Mouse (Mus musculus) gastrocnemius, postnatal 36 days (tissue): ENCODE results near the gene Pdlim4. TPM values are rescaled to one million over a fixed set of nuclear protein-coding genes. Genes with fewer than 3 reads are reported as not detected.

ENCODE experiments used
- DNase-seq, 2 experiments: peaks; one replicate each; pipeline ENCODE4 v3.0.0; 2022
- intact Hi-C: fragments of 180-260 bp; cut with DNase I; formaldehyde crosslinking; loops from one replicate; pipeline ENCODE4 v1.15.1; 2025
- long read RNA-seq, 2 experiments: library from polyadenylated mRNA; stranded (forward); transcript quantifications; one replicate each; pipeline ENCODE4 v2.0.0; 2021
- total RNA-seq, 2 experiments: library from RNA; stranded (reverse); gene quantifications; 2 replicates each; pipeline ENCODE4 v1.2.3; 2021

The Pdlim4 gene
- 1 to 10 TPM; 6.5 TPM for total RNA-seq
- long read RNA-seq, experiment 1, transcript Pdlim4-201 (7 exons, 1,182 nt) = major isoform, 7 of 7 reads
- long read RNA-seq, experiment 1, partial matches to known transcripts = 0 of 7 reads
- long read RNA-seq, experiment 1, other reads (novel, unspliced or antisense) = 0 of 7 reads
- long read RNA-seq, experiment 2, transcript Pdlim4-201 (7 exons, 1,182 nt) = major isoform, 8 of 11 reads
- long read RNA-seq, experiment 2, partial matches to known transcripts = 2 of 11 reads
- long read RNA-seq, experiment 2, other reads (novel, unspliced or antisense) = 1 of 11 reads

- peak in 1 of 2 experiments; percentile 46 for DNase-seq
- intact Hi-C loops = no loop called here
These were observed at the start of gene Pdlim4 for GRCm38 (mm10) chr11:54068520-54069371. Pdlim4 (minus strand) TSS chr11:54069014.

- intact Hi-C loops = no loop called here
- DNase-seq = no peak
These were observed 48.3 kb upstream of the Pdlim4 start for GRCm38 (mm10) chr11:54117096-54117495.

GRCm38 (mm10) chr11:54116406-54116805, 47.6 kb upstream of the Pdlim4 start:
- intact Hi-C loops = no loop called here
- DNase-seq = no peak

GRCm38 (mm10) chr11:54115911-54116310, 47.1 kb upstream of the Pdlim4 start:
- DNase-seq = no peak
- intact Hi-C loops = no loop called here

- DNase-seq = no peak
- intact Hi-C loops = no loop called here
These were observed 46.5 kb upstream of the Pdlim4 start for GRCm38 (mm10) chr11:54115301-54115700.

GRCm38 (mm10) chr11:54114746-54115145, 45.9 kb upstream of the Pdlim4 start:
- no peak for DNase-seq
- intact Hi-C loops = no loop called here

GRCm38 (mm10) chr11:54113352-54113751, 44.5 kb upstream of the Pdlim4 start:
- DNase-seq = peak; percentile 30 to 38
- intact Hi-C loops = no loop called here

GRCm38 (mm10) chr11:54112920-54113319, 44.1 kb upstream of the Pdlim4 start:
- DNase-seq = peak; percentile 90 to 98
- intact Hi-C loops = no loop called here

GRCm38 (mm10) chr11:54111976-54112741, 43.3 kb upstream of the Pdlim4 start:
- DNase-seq = peak in 1 of 2 experiments; percentile 44
- intact Hi-C loops = no loop called here

GRCm38 (mm10) chr11:54111291-54111690, 42.5 kb upstream of the Pdlim4 start:
- no peak for DNase-seq
- intact Hi-C loops = no loop called here

- intact Hi-C loops = no loop called here
These were observed 40.1 kb upstream of the Pdlim4 start for GRCm38 (mm10) chr11:54108894-54109293.

GRCm38 (mm10) chr11:54108131-54108530, 39.3 kb upstream of the Pdlim4 start:
- no peak for DNase-seq
- intact Hi-C loops = no loop called here

More at GRCm38 (mm10) chr11:54108894-54109293, 40.1 kb upstream of the Pdlim4 start:
- DNase-seq = no peak

GRCm38 (mm10) chr11:54107239-54107638, 38.4 kb upstream of the Pdlim4 start:
- intact Hi-C loops = no loop called here
- DNase-seq = peak in 1 of 2 experiments; percentile 39

GRCm38 (mm10) chr11:54106676-54107075, 37.9 kb upstream of the Pdlim4 start:
- DNase-seq = no peak
- intact Hi-C loops = no loop called here

- intact Hi-C loops = no loop called here
- DNase-seq = no peak
These were observed 36.2 kb upstream of the Pdlim4 start for GRCm38 (mm10) chr11:54105011-54105410.

GRCm38 (mm10) chr11:54102706-54103449, 34.1 kb upstream of the Pdlim4 start:
- DNase-seq = peak in 1 of 2 experiments; percentile 15
- intact Hi-C loops = no loop called here

GRCm38 (mm10) chr11:54101701-54102100, 32.9 kb upstream of the Pdlim4 start:
- intact Hi-C loops = no loop called here
- DNase-seq = no peak

- DNase-seq = peak; percentile 66 to 73
- intact Hi-C loops = no loop called here
These were observed 32.1 kb upstream of the Pdlim4 start for GRCm38 (mm10) chr11:54100692-54101591.

GRCm38 (mm10) chr11:54100045-54100691, 31.4 kb upstream of the Pdlim4 start, which contains the start of gene P4ha2:
P4ha2 (plus strand) TSS chr11:54100095.
- intact Hi-C loops = no loop called here
- no peak for DNase-seq
